19 mouse cellular contexts compared by ENCODE assay signal in the genomic region with DNA sequence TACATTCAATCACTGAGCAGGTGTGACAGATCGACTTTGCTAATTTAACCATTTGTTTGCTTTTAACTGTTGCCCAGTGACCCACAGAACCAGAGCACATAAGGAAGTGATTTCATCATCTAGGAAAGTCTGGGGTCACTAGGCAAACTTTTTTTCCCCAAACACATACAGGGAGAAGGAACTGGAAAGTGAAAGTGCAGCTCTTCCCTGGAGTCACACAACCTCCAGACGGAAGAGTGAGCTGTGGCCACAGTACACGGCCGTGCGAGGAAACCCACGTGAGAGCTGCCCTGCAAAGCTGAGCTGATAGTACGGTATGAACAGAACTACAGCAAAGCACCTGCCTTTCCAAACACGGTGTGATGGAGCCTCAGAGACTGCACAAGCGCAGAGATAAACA. TPM values are rescaled to one million over a fixed set of nuclear protein-coding genes. Genes with fewer than 3 reads are reported as not detected.
DNase-seq lines count a peak whose midpoint lies in the region; ATAC-seq and TF ChIP-seq lines count a peak whose summit lies in the region.
"Had no signal": no experiment of that assay in that cellular context is flagged by ENCODE, and none has a peak within 500 bp of the region (broad histone marks: within the 10 kb centered on the region; RNA-seq: fewer than 3 reads in every experiment).

No protein-coding gene starts in this region.

- peaks cover 2% of the 10 kb centered on the region; the same call in 1 of the 2 replicates for H3K4me1 ChIP-seq in lung, adult 2 months (ENCODE audit: control insufficient read depth, insufficient read depth, low read length)
- H3K4me1 ChIP-seq in liver, postnatal 0 days (ENCODE audit: insufficient read depth): peaks cover 16% of the 10 kb centered on the region; the same call in 1 of the 2 replicates
- peaks cover 2% of the 10 kb centered on the region; the same call in 1 of the 2 replicates for H3K4me1 ChIP-seq in stomach, embryonic 16.5 days (ENCODE audit: control insufficient read depth, insufficient read depth, low read length)

- H3K4me2 ChIP-seq in liver, postnatal 0 days (ENCODE audit: low read depth, low read length): peak overlapping the region; percentile 37
- H3K4me2 ChIP-seq in stomach, embryonic 16.5 days (ENCODE audit: low read depth, low read length): 0 out of 2 replicates have a peak overlapping the region, but pooled peaks have one; percentile 4
- H3K4me2 ChIP-seq: forebrain, embryonic 12.5 days; hindbrain, embryonic 12.5 days; lung, embryonic 15.5 days; neural tube, embryonic 12.5 days had no signal

- 42% methylated on average over 9 of the region's 9 CpGs for WGBS in lung, adult 2 months
- 44% methylated on average over 9 of the region's 9 CpGs for WGBS in liver, postnatal 0 days (ENCODE audit: insufficient replicate concordance)
- 61% methylated on average over 9 of the region's 9 CpGs for WGBS in stomach, embryonic 16.5 days

- H3K4me3 ChIP-seq in lung, adult 2 months (replicated peaks; ENCODE audit: extremely low read depth, low read depth, low read length): no peak overlapping the region
- 0 out of 2 replicates have a peak overlapping the region, but pooled peaks have one; percentile 3 for H3K4me3 ChIP-seq in liver, postnatal 0 days (ENCODE audit: low read depth, low read length)
- no peak overlapping the region for H3K4me3 ChIP-seq in stomach, embryonic 16.5 days (replicated peaks; ENCODE audit: low read length)
- H3K4me3 ChIP-seq: forebrain, embryonic 12.5 days; heart, adult 2 months; hindbrain, embryonic 12.5 days; lung, embryonic 15.5 days; neural tube, embryonic 12.5 days had no signal

- H3K27ac ChIP-seq in liver, postnatal 0 days (ENCODE audit: low read depth): peak overlapping the region; percentile 61
- H3K27ac ChIP-seq in stomach, embryonic 16.5 days (ENCODE audit: low read length): no peak overlapping the region
- H3K27ac ChIP-seq: forebrain, embryonic 12.5 days; heart, adult 2 months; hindbrain, embryonic 12.5 days; lung, embryonic 15.5 days; neural tube, embryonic 12.5 days had no signal

- no peak overlapping the region for H3K9ac ChIP-seq in liver, postnatal 0 days (replicated peaks)
- H3K9ac ChIP-seq in stomach, embryonic 16.5 days (ENCODE audit: low read length): no peak overlapping the region
- H3K9ac ChIP-seq: forebrain, embryonic 12.5 days; hindbrain, embryonic 12.5 days; lung, embryonic 15.5 days; neural tube, embryonic 12.5 days had no signal

- no peak; the same call in 1 of the 2 replicates for TF ChIP-seq EP300 in liver, postnatal 0 days (IDR thresholded peaks at IDR 0.05; ENCODE audit: low read depth)

- TF ChIP-seq CTCF in lung, adult 2 months (IDR thresholded peaks at IDR 0.05; ENCODE audit: insufficient read depth, low read length): no peak
- no peak for TF ChIP-seq CTCF in liver, postnatal 0 days (IDR thresholded peaks at IDR 0.05; ENCODE audit: low read depth)

- peak; percentile 8 for DNase-seq in adrenal gland, adult 2 months
- DNase-seq in adrenal gland, postnatal 4 days (ENCODE audit: low spot score in 2 of 2): no peak
- peak; percentile 25 for DNase-seq in lung, adult 2 months
- no peak for DNase-seq in lung, postnatal 14 days
- peak; percentile 31 for DNase-seq in liver, postnatal 0 days
- no peak for DNase-seq in cerebellum, adult 9-11 months
- no peak for DNase-seq in MN1 (ENCODE audit: low spot score)
- DNase-seq: kidney, adult 11 months; layer of hippocampus, postnatal 36 days; midbrain, embryonic 14.5 days; thymus, postnatal 36 days had no signal

- no peaks in the 10 kb centered on the region for H3K9me3 ChIP-seq in liver, postnatal 0 days (ENCODE audit: low read length)
- no peaks in the 10 kb centered on the region for H3K9me3 ChIP-seq in stomach, embryonic 16.5 days (replicated peaks; ENCODE audit: control insufficient read depth, low read length)
- H3K9me3 ChIP-seq: forebrain, embryonic 12.5 days; hindbrain, embryonic 12.5 days; lung, embryonic 15.5 days; neural tube, embryonic 12.5 days had no signal

- no peak for ATAC-seq in liver, postnatal 0 days
- no peak for ATAC-seq in stomach, embryonic 16.5 days (ENCODE audit: insufficient read depth, low FRiP score)
- ATAC-seq: activated CD4-positive, CD25-positive, alpha-beta regulatory T cell, adult 4 months had no signal

- 0 out of 2 replicates have a peak, but pooled peaks cover 3% of the 10 kb centered on the region for H3K36me3 ChIP-seq in liver, postnatal 0 days (replicated peaks; ENCODE audit: insufficient read depth, low read length)
- no peaks in the 10 kb centered on the region for H3K36me3 ChIP-seq in stomach, embryonic 16.5 days (ENCODE audit: control insufficient read depth, insufficient read depth, low read length)
- H3K36me3 ChIP-seq: forebrain, embryonic 12.5 days; hindbrain, embryonic 12.5 days; lung, embryonic 15.5 days; neural tube, embryonic 12.5 days had no signal

- no peak for TF ChIP-seq POLR2A in lung, adult 2 months (IDR thresholded peaks at IDR 0.05; ENCODE audit: borderline replicate concordance, extremely low read depth, low read depth, low read length)

- H3K27me3 ChIP-seq in liver, postnatal 0 days (ENCODE audit: insufficient read depth, low read length): no peaks in the 10 kb centered on the region
- H3K27me3 ChIP-seq in stomach, embryonic 16.5 days (ENCODE audit: control insufficient read depth, insufficient read depth, low read length): no peaks in the 10 kb centered on the region
- H3K27me3 ChIP-seq: forebrain, embryonic 12.5 days; lung, embryonic 15.5 days; neural tube, embryonic 12.5 days had no signal

RNA-seq across cellular contexts. Expression of gene Enpp4, which starts 4.7 kb away (rescaled TPM):
- total RNA-seq in adrenal gland, adult 2 months (2021): 10 to 100 TPM; 10.2 to 12.9 TPM
- 1.5 and 1.8 TPM in 2 replicates for polyA plus RNA-seq in adrenal gland, adult 2 months (2012; rRNA removed)
- total RNA-seq in adrenal gland, postnatal 4 days (2021): 1 to 10 TPM; 9.7 to 9.8 TPM
- 9.1 and 13.5 TPM in 2 replicates for polyA plus RNA-seq in lung, adult 2 months (2012; rRNA removed)
- 5.5 and 5.8 TPM in 2 replicates for polyA plus RNA-seq in liver, postnatal 0 days (2015; fragmentation: Nextera tagmentation; extraction: Ambion mirVana)
- polyA plus RNA-seq in stomach, embryonic 16.5 days (2015; fragmentation: Nextera tagmentation; extraction: Ambion mirVana): 5.5 and 5.9 TPM in 2 replicates

RNA-seq across cellular contexts. Expression of gene Enpp5, which starts 22.3 kb away (rescaled TPM):
- total RNA-seq in adrenal gland, adult 2 months (2021): 10 to 100 TPM; 59.2 to 63.9 TPM
- polyA plus RNA-seq in adrenal gland, adult 2 months (2012; rRNA removed): 8.6 and 9.2 TPM in 2 replicates
- 10 to 100 TPM; 35.8 to 37.7 TPM for total RNA-seq in adrenal gland, postnatal 4 days (2021)
- 24.5 and 38.7 TPM in 2 replicates for polyA plus RNA-seq in lung, adult 2 months (2012; rRNA removed)
- 7.0 and 7.7 TPM in 2 replicates for polyA plus RNA-seq in liver, postnatal 0 days (2015; fragmentation: Nextera tagmentation; extraction: Ambion mirVana)
- 33.2 and 37.1 TPM in 2 replicates for polyA plus RNA-seq in stomach, embryonic 16.5 days (2015; fragmentation: Nextera tagmentation; extraction: Ambion mirVana)
- total RNA-seq: CH12.LX had no signal

Comparison
In these comparisons a context has a peak if more than half of its experiments do, and no peak if none do; other contexts are left out.
1. DNase-seq: peak in adrenal gland, adult 2 months (single experiment), lung, adult 2 months (single experiment) and liver, postnatal 0 days (single experiment); none in adrenal gland, postnatal 4 days (0 of 2), lung, postnatal 14 days (single experiment), cerebellum, adult 9-11 months (single experiment) and MN1 (single experiment).